Mouse (Mus musculus) liver, postnatal 0 days (tissue): ENCODE results near the gene Rab26. TPM values are rescaled to one million over a fixed set of nuclear protein-coding genes. Genes with fewer than 3 reads are reported as not detected.

Experiments
- ATAC-seq: fragments of 200-750 bp; cut with Nextera tagmentation; 2 replicates; pipeline ENCODE4 v1.8.0; 2017; ENCODE audit warnings: mild to moderate bottlenecking, moderate library complexity
- DNase-seq: peaks from one replicate; pipeline ENCODE4 v3.0.0-alpha.2; 2016
- H3K27ac ChIP-seq: fragments of 300-500 bp; sonication (generic); 2 replicates; pipeline ENCODE4 v1.5.1; 2014; ENCODE audit warnings: antibody characterized with exemption, moderate library complexity, mild to moderate bottlenecking, low read depth
- H3K27me3 ChIP-seq: fragments of 300-500 bp; sonication (generic); 2 replicates; pipeline ENCODE4 v1.6.1; 2014; ENCODE audit warnings: low read length, control low read depth, mixed read lengths; ENCODE audit not compliant: insufficient read depth
- H3K36me3 ChIP-seq: fragments of 300-500 bp; sonication (generic); replicated peaks from 2 replicates; pipeline ENCODE4 v1.6.1; 2014; ENCODE audit warnings: mild to moderate bottlenecking, control low read depth, low read length, moderate library complexity, mixed read lengths; ENCODE audit not compliant: insufficient read depth
- H3K4me1 ChIP-seq: fragments of 300-500 bp; sonication (generic); 2 replicates; pipeline ENCODE4 v1.6.1; 2014; ENCODE audit warnings: antibody characterized with exemption, mild to moderate bottlenecking, control low read depth; ENCODE audit not compliant: insufficient read depth
- H3K4me2 ChIP-seq: fragments of 300-500 bp; sonication (generic); 2 replicates; pipeline ENCODE4 v1.6.1; 2014; ENCODE audit warnings: low read depth, mild to moderate bottlenecking, low read length, moderate library complexity, mixed read lengths
- H3K4me3 ChIP-seq: fragments of 300-500 bp; sonication (generic); 2 replicates; pipeline ENCODE4 v1.5.1; 2014; ENCODE audit warnings: low read depth, low read length
- H3K9ac ChIP-seq: fragments of 300-500 bp; sonication (generic); replicated peaks from 2 replicates; pipeline ENCODE4 v1.6.1; 2014; ENCODE audit warnings: mild to moderate bottlenecking, moderate library complexity
- H3K9me3 ChIP-seq: fragments of 300-500 bp; sonication (generic); 2 replicates; pipeline ENCODE4 v1.6.1; 2016; ENCODE audit warnings: mild to moderate bottlenecking, control low read depth, low read length, mixed read lengths
- CTCF ChIP-seq: sonication (generic); IDR thresholded peaks from 2 replicates; pipeline ENCODE4 v1.5.1; 2016; ENCODE audit warnings: antibody characterized with exemption, low read depth
- EP300 ChIP-seq: IDR thresholded peaks from 2 replicates; pipeline ENCODE4 v1.6.1; 2016; ENCODE audit warnings: antibody characterized with exemption, low read depth, mild to moderate bottlenecking
- WGBS: fragments of 180-500 bp; shearing (Covaris S2); extraction: QIAGEN DNeasy Blood & Tissue Kit; methylation state at CpG from one replicate; pipeline ENCODE4 v1.1.7; 2014; ENCODE audit not compliant: insufficient replicate concordance; 5-methylcytosine and 5-hydroxymethylcytosine counted together
- polyA plus RNA-seq: library from polyadenylated mRNA; unstranded; fragments of >200 nt; fragmentation: Nextera tagmentation; extraction: Ambion mirVana; gene quantifications from 2 replicates; pipeline ENCODE4 v1.2.1, GENCODE M21; 2015

Gene Rab26
- polyA plus RNA-seq, 1 experiment from 2014 or later = 0.81 TPM

- peaks cover 32% of the 10 kb centered on the region for H3K27me3 ChIP-seq
- TF ChIP-seq CTCF = no peak
- TF ChIP-seq EP300 = no peak
- no peak overlapping the region for H3K9ac ChIP-seq
- peaks cover 10% of the 10 kb centered on the region for H3K4me1 ChIP-seq
- no peak overlapping the region for H3K4me3 ChIP-seq
- H3K36me3 ChIP-seq = no peaks in the 10 kb centered on the region
- DNase-seq = no peak
- no peak overlapping the region for H3K4me2 ChIP-seq
- WGBS = 50% methylated on average over 11 of the region's 11 CpGs
- H3K27ac ChIP-seq = no peak overlapping the region
- H3K9me3 ChIP-seq = no peaks in the 10 kb centered on the region
- ATAC-seq = no peak
Observed at GRCm38 (mm10) chr17:24485090-24485860, 48.7 kb downstream of the Rab26 start.

GRCm38 (mm10) chr17:24483495-24483894 is 50.5 kb downstream of the Rab26 start:
- Histone ChIP-seq H3K9ac (no peak overlapping the region), H3K9me3 (no peaks in the 10 kb centered on the region), H3K36me3 (no peaks in the 10 kb centered on the region), H3K4me2 (no peak overlapping the region), H3K27me3 (peaks cover 15% of the 10 kb centered on the region), H3K4me3 (no peak overlapping the region), H3K4me1 (peaks cover 7% of the 10 kb centered on the region), H3K27ac (no peak overlapping the region)
- ATAC-seq (no peak), DNase-seq (no peak)
- WGBS = 80% methylated on average over 3 of the region's 3 CpGs
- no peak for TF ChIP-seq EP300
- TF ChIP-seq CTCF = no peak

GRCm38 (mm10) chr17:24481027-24481815 is 52.8 kb downstream of the Rab26 start:
- ATAC-seq = no peak
- Histone ChIP-seq H3K9ac (no peak overlapping the region), H3K36me3 (peaks cover 10% of the 10 kb centered on the region; the same call in 1 of the 2 replicates), H3K4me2 (no peak overlapping the region), H3K9me3 (no peaks in the 10 kb centered on the region), H3K4me1 (peaks cover 11% of the 10 kb centered on the region), H3K27ac (no peak overlapping the region), H3K4me3 (no peak overlapping the region), H3K27me3 (no peaks in the 10 kb centered on the region)
- DNase-seq = no peak
- 89% methylated on average over 20 of the region's 20 CpGs for WGBS
- TF ChIP-seq EP300 (no peak), CTCF (no peak)

- Histone ChIP-seq H3K9me3 (no peaks in the 10 kb centered on the region), H3K4me2 (no peak overlapping the region), H3K4me1 (peaks cover 11% of the 10 kb centered on the region), H3K27me3 (no peaks in the 10 kb centered on the region), H3K27ac (no peak overlapping the region), H3K36me3 (peaks cover 19% of the 10 kb centered on the region), H3K4me3 (no peak overlapping the region), H3K9ac (no peak overlapping the region)
- TF ChIP-seq EP300 (no peak), CTCF (peak; percentile 44)
- WGBS = 53% methylated on average over 3 of the region's 3 CpGs
- ATAC-seq (no peak), DNase-seq (no peak)
Observed at GRCm38 (mm10) chr17:24480201-24480826, 53.7 kb downstream of the Rab26 start.

- 20% methylated on average over 1 of the region's 1 CpGs for WGBS
- H3K9me3 ChIP-seq = no peaks in the 10 kb centered on the region
- peak overlapping the region; percentile 66 for H3K4me2 ChIP-seq
- no peak overlapping the region for H3K27ac ChIP-seq
- H3K4me1 ChIP-seq = peaks cover 11% of the 10 kb centered on the region
- no peak for DNase-seq
- no peak overlapping the region; the same call in 1 of the 2 replicates for H3K9ac ChIP-seq
- no peak for ATAC-seq
- peaks cover 28% of the 10 kb centered on the region for H3K36me3 ChIP-seq
- peak overlapping the region; percentile 78 for H3K4me3 ChIP-seq
- TF ChIP-seq EP300 (no peak), CTCF (no peak)
- no peaks in the 10 kb centered on the region for H3K27me3 ChIP-seq
Observed at GRCm38 (mm10) chr17:24479431-24479830, 54.6 kb downstream of the Rab26 start.
